Mouse (Mus musculus) embryonic facial prominence, embryonic 11.5 days (tissue): ENCODE measurements at regions not wholly inside any gene's neighbourhood (a gene's known extent, or its start where the extent isn't known, plus 50 kb on each side); places are given as distances from the start of the nearest gene placed in this dataset.

ENCODE experiments used
- ATAC-seq: fragments of 200-750 bp; cut with Nextera tagmentation; replicated peaks from 2 replicates; pipeline ENCODE4 v1.8.0; 2017; ENCODE audit warnings: low read depth; ENCODE audit not compliant: insufficient number of reproducible peaks, low FRiP score, low TSS enrichment
- DNase-seq: peaks from one replicate; pipeline ENCODE4 v3.0.0-alpha.2; 2015; ENCODE audit warnings: low spot score
- H3K27ac ChIP-seq: fragments of 300-500 bp; sonication (generic); replicated peaks from 2 replicates; pipeline ENCODE4 v1.5.1; 2014; ENCODE audit warnings: mild to moderate bottlenecking, low read depth, low read length, control low read depth
- H3K27me3 ChIP-seq: fragments of 300-500 bp; sonication (generic); 2 replicates; pipeline ENCODE4 v1.6.1; 2014; ENCODE audit warnings: mild to moderate bottlenecking, low read length, moderate library complexity, mixed read lengths; ENCODE audit not compliant: control insufficient read depth, insufficient read depth
- H3K36me3 ChIP-seq: fragments of 300-500 bp; sonication (generic); replicated peaks from 2 replicates; pipeline ENCODE4 v1.6.1; 2014; ENCODE audit warnings: low read depth, mild to moderate bottlenecking, low read length, moderate library complexity, mixed read lengths; ENCODE audit not compliant: control insufficient read depth, insufficient read depth
- H3K4me1 ChIP-seq: fragments of 300-500 bp; sonication (generic); 2 replicates; pipeline ENCODE4 v1.6.1; 2014; ENCODE audit warnings: low read length, mixed read lengths; ENCODE audit not compliant: control insufficient read depth, insufficient read depth
- H3K4me2 ChIP-seq: fragments of 300-500 bp; sonication (generic); 2 replicates; pipeline ENCODE4 v1.6.1; 2014; ENCODE audit warnings: low read depth, mild to moderate bottlenecking, control low read depth, low read length, moderate library complexity
- H3K4me3 ChIP-seq: fragments of 300-500 bp; sonication (generic); 2 replicates; pipeline ENCODE4 v1.5.1; 2014; ENCODE audit warnings: low read depth, low read length, control low read depth
- H3K9ac ChIP-seq: fragments of 300-500 bp; sonication (generic); replicated peaks from 2 replicates; pipeline ENCODE4 v1.6.1; 2014; ENCODE audit warnings: mild to moderate bottlenecking, control low read depth, low read length
- H3K9me3 ChIP-seq: fragments of 300-500 bp; sonication (generic); replicated peaks from 2 replicates; pipeline ENCODE4 v1.6.1; 2016; ENCODE audit warnings: mild to moderate bottlenecking, low read length, inconsistent platforms, mixed read lengths; ENCODE audit not compliant: control insufficient read depth
- WGBS: fragments of 180-500 bp; shearing (Covaris S2); extraction: QIAGEN DNeasy Blood & Tissue Kit; methylation state at CpG from one replicate; pipeline ENCODE4 v1.1.7; 2014; 5-methylcytosine and 5-hydroxymethylcytosine counted together

GRCm38 (mm10) chr14:105738568-105738967 lies 158.1 kb downstream of the Spry2 start:
- no peak for DNase-seq
- no peak for ATAC-seq
- Histone ChIP-seq H3K27me3 (no peaks in the 10 kb centered on the region), H3K4me1 (no peaks in the 10 kb centered on the region; the same call in 1 of the 2 replicates), H3K4me2 (no peak overlapping the region), H3K36me3 (no peaks in the 10 kb centered on the region), H3K27ac (no peak overlapping the region), H3K9ac (no peak overlapping the region), H3K9me3 (no peaks in the 10 kb centered on the region), H3K4me3 (no peak overlapping the region)
- WGBS, result 77% methylated on average over 5 of the region's 5 CpGs

- H3K36me3 ChIP-seq, result no peaks in the 10 kb centered on the region
- H3K4me3 ChIP-seq, result no peak overlapping the region
- no peaks in the 10 kb centered on the region; the same call in 1 of the 2 replicates for H3K4me1 ChIP-seq
- DNase-seq (peak; percentile 95), ATAC-seq (peak; percentile 50; the same call in 1 of the 2 replicates)
- WGBS, result 20% methylated on average over 6 of the region's 6 CpGs
- no peaks in the 10 kb centered on the region for H3K9me3 ChIP-seq
- H3K27me3 ChIP-seq, result no peaks in the 10 kb centered on the region
- H3K4me2 ChIP-seq, result no peak overlapping the region
- no peak overlapping the region for H3K27ac ChIP-seq
- H3K9ac ChIP-seq, result no peak overlapping the region
These were observed 160.3 kb downstream of the Spry2 start for GRCm38 (mm10) chr14:105736352-105736751.

- H3K4me2 ChIP-seq, result no peak overlapping the region
- no peak for DNase-seq
These were observed 162.3 kb downstream of the Spry2 start for GRCm38 (mm10) chr14:105734291-105734690.

GRCm38 (mm10) chr14:105733013-105733728 lies 163.4 kb downstream of the Spry2 start:
- 4% methylated on average over 12 of the region's 12 CpGs for WGBS
- H3K9me3 ChIP-seq, result no peaks in the 10 kb centered on the region
- no peak for ATAC-seq
- peak overlapping the region; percentile 11; the same call in 1 of the 2 replicates for H3K4me3 ChIP-seq
- DNase-seq, result peak; percentile 52
- no peaks in the 10 kb centered on the region for H3K27me3 ChIP-seq
- H3K36me3 ChIP-seq, result no peaks in the 10 kb centered on the region
- H3K4me1 ChIP-seq, result no peaks in the 10 kb centered on the region; the same call in 1 of the 2 replicates
- peak overlapping the region; percentile 3; the same call in 1 of the 2 replicates for H3K27ac ChIP-seq
- H3K9ac ChIP-seq, result peak overlapping the region; percentile 6; the same call in 1 of the 2 replicates
- peak overlapping the region; percentile 25 for H3K4me2 ChIP-seq

More at GRCm38 (mm10) chr14:105734291-105734690, 162.3 kb downstream of the Spry2 start:
- no peak for ATAC-seq
- Histone ChIP-seq H3K27me3 (no peaks in the 10 kb centered on the region), H3K36me3 (no peaks in the 10 kb centered on the region), H3K9ac (no peak overlapping the region), H3K27ac (no peak overlapping the region), H3K4me1 (no peaks in the 10 kb centered on the region; the same call in 1 of the 2 replicates), H3K4me3 (no peak overlapping the region), H3K9me3 (no peaks in the 10 kb centered on the region)
- 87% methylated on average over 7 of the region's 7 CpGs for WGBS

GRCm38 (mm10) chr14:105732221-105733012 lies 164.2 kb downstream of the Spry2 start:
- Histone ChIP-seq H3K4me1 (no peaks in the 10 kb centered on the region; the same call in 1 of the 2 replicates), H3K9ac (peak overlapping the region; percentile 6; the same call in 1 of the 2 replicates)
- 1% methylated on average over 13 of the region's 13 CpGs for WGBS

GRCm38 (mm10) chr14:105730786-105731185 lies 165.8 kb downstream of the Spry2 start:
- no peaks in the 10 kb centered on the region; the same call in 1 of the 2 replicates for H3K4me1 ChIP-seq
- no peak overlapping the region for H3K27ac ChIP-seq
- WGBS, result 10% methylated on average over 4 of the region's 4 CpGs
- H3K36me3 ChIP-seq, result no peaks in the 10 kb centered on the region
- H3K9ac ChIP-seq, result no peak overlapping the region
- DNase-seq (peak; percentile 70), ATAC-seq (no peak)
- no peaks in the 10 kb centered on the region for H3K9me3 ChIP-seq
- H3K4me2 ChIP-seq, result no peak overlapping the region
- H3K4me3 ChIP-seq, result no peak overlapping the region
- no peaks in the 10 kb centered on the region for H3K27me3 ChIP-seq

More at GRCm38 (mm10) chr14:105732221-105733012, 164.2 kb downstream of the Spry2 start:
- peak; percentile 93 for ATAC-seq
- Histone ChIP-seq H3K27ac (peak overlapping the region; percentile 2; the same call in 1 of the 2 replicates), H3K27me3 (no peaks in the 10 kb centered on the region), H3K36me3 (no peaks in the 10 kb centered on the region), H3K9me3 (no peaks in the 10 kb centered on the region), H3K4me3 (peak overlapping the region; percentile 11; the same call in 1 of the 2 replicates), H3K4me2 (peak overlapping the region; percentile 25)
- DNase-seq, result peak; percentile 79

- DNase-seq (no peak), ATAC-seq (no peak)
- Histone ChIP-seq H3K9ac (no peak overlapping the region), H3K36me3 (no peaks in the 10 kb centered on the region), H3K9me3 (no peaks in the 10 kb centered on the region), H3K4me3 (no peak overlapping the region), H3K4me2 (no peak overlapping the region), H3K27ac (no peak overlapping the region), H3K27me3 (no peaks in the 10 kb centered on the region), H3K4me1 (no peaks in the 10 kb centered on the region; the same call in 1 of the 2 replicates)
- whole genome bisulfite sequencing, result 92% methylated on average over 5 of the region's 5 CpGs
These were observed 167.8 kb downstream of the Spry2 start for GRCm38 (mm10) chr14:105728841-105729240.
